Mouse (Mus musculus) lung, embryonic 15.5 days (tissue): ENCODE data around the gene Tmem255a. TPM values are rescaled to one million over a fixed set of nuclear protein-coding genes. Genes with fewer than 3 reads are reported as not detected.

Source experiments
- ATAC-seq: fragments of 200-750 bp; cut with Nextera tagmentation; 2 replicates; pipeline ENCODE4 v1.8.0; 2017; ENCODE audit warnings: moderate number of reproducible peaks, borderline replicate concordance; ENCODE audit not compliant: low FRiP score, low TSS enrichment; ENCODE audit errors: extremely low read depth
- H3K27ac ChIP-seq: fragments of 300-500 bp; sonication (generic); 2 replicates; pipeline ENCODE4 v1.5.1; 2015; ENCODE audit warnings: moderate library complexity, mild to moderate bottlenecking, inconsistent platforms
- H3K27me3 ChIP-seq: fragments of 300-500 bp; sonication (generic); 2 replicates; pipeline ENCODE4 v1.6.1; 2015; ENCODE audit warnings: inconsistent platforms
- H3K36me3 ChIP-seq: fragments of 300-500 bp; sonication (generic); 2 replicates; pipeline ENCODE4 v1.6.1; 2015; ENCODE audit warnings: inconsistent platforms
- H3K4me1 ChIP-seq: fragments of 300-500 bp; sonication (generic); 2 replicates; pipeline ENCODE4 v1.6.1; 2015; ENCODE audit warnings: inconsistent platforms
- H3K4me2 ChIP-seq: fragments of 300-500 bp; sonication (generic); 2 replicates; pipeline ENCODE4 v1.6.1; 2015; ENCODE audit warnings: inconsistent platforms, mild to moderate bottlenecking, moderate library complexity
- H3K4me3 ChIP-seq: fragments of 300-500 bp; sonication (generic); 2 replicates; pipeline ENCODE4 v1.5.1; 2015; ENCODE audit warnings: mild to moderate bottlenecking, inconsistent platforms
- H3K9ac ChIP-seq: fragments of 300-500 bp; sonication (generic); 2 replicates; pipeline ENCODE4 v1.6.1; 2015; ENCODE audit warnings: inconsistent platforms
- H3K9me3 ChIP-seq: fragments of 300-500 bp; sonication (generic); 2 replicates; pipeline ENCODE4 v1.6.1; 2016; ENCODE audit warnings: inconsistent platforms
- WGBS: fragments of 180-500 bp; shearing (Covaris S2); methylation state at CpG from one replicate; pipeline ENCODE4 v1.1.7; 2015; 5-methylcytosine and 5-hydroxymethylcytosine counted together
- microRNA-seq: library from miRNA; unstranded; fragments of <30 nt; microRNA quantifications from one replicate; pipeline ENCODE4, GENCODE M21; 2016
- polyA plus RNA-seq: library from polyadenylated mRNA; unstranded; fragments of >200 nt; fragmentation: Nextera tagmentation; extraction: Ambion mirVana; gene quantifications from 2 replicates; pipeline ENCODE4 v1.2.1, GENCODE M21; 2015

The Tmem255a gene
- polyA plus RNA-seq, 1 experiment from 2014 or later = 19.5 TPM

DNA sequence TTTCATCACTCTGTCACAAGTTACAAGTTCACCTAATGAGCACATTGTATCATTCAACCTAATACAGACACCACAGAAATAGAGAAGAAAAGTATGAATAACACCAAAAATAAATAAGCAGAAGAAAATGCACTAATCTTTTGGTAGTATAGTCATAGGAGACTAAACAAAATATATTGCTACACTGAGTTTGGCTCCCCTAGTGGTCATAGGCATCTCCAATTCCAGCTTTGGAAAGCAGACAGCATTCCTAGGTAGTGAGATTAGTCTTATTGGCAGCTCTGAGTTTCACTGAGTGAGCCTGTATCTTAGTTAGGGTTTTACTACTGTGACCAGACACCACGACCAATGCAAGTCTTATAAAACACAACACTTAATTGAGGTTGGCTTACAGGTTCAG, 93.1 kb downstream of the Tmem255a start:
- no peak for ATAC-seq
- Histone ChIP-seq H3K27ac (no peak overlapping the region), H3K27me3 (no peaks in the 10 kb centered on the region), H3K4me2 (no peak overlapping the region), H3K4me1 (no peaks in the 10 kb centered on the region), H3K9me3 (no peaks in the 10 kb centered on the region), H3K36me3 (no peaks in the 10 kb centered on the region), H3K4me3 (no peak overlapping the region), H3K9ac (no peak overlapping the region)
- WGBS = 57% methylated on average over 1 of the region's 1 CpGs

Small RNA genes lying within 50 kb of the gene (microRNA-seq; reads per million reads assigned to microRNA genes)
- gene Mir3110 = 2.0 reads per million, percentile 5 among the genes with 10 or more reads in this experiment

Other genes starting within 250 kb of the Tmem255a start
- gene Btg1-ps1, start 233.6 kb downstream of the Tmem255a start, polyA plus RNA-seq = not detected in 2 replicates
- not detected in 2 replicates for gene Btg1-ps2, start 209.3 kb downstream of the Tmem255a start, polyA plus RNA-seq
- not detected in 2 replicates for gene Rhox10, start 186.0 kb downstream of the Tmem255a start, polyA plus RNA-seq
- not detected in 2 replicates for gene Rhox11, start 167.3 kb downstream of the Tmem255a start, polyA plus RNA-seq
- gene Rhox12, start 141.5 kb downstream of the Tmem255a start, polyA plus RNA-seq = not detected in 2 replicates
- not detected in 2 replicates for gene Rhox13, start 131.2 kb downstream of the Tmem255a start, polyA plus RNA-seq
- 3.7 and 3.9 TPM in 2 replicates for gene Zbtb33, start 62.6 kb downstream of the Tmem255a start, polyA plus RNA-seq
- gene Atp1b4, start 63.7 kb upstream of the Tmem255a start, polyA plus RNA-seq = 0.05 and 0.43 TPM in 2 replicates
- 127 and 137 TPM in 2 replicates for gene Lamp2, start 204.0 kb upstream of the Tmem255a start, polyA plus RNA-seq